Mouse (Mus musculus): Measurements from ENCODE around the gene Ubap2.

Gene Ubap2

DNA sequence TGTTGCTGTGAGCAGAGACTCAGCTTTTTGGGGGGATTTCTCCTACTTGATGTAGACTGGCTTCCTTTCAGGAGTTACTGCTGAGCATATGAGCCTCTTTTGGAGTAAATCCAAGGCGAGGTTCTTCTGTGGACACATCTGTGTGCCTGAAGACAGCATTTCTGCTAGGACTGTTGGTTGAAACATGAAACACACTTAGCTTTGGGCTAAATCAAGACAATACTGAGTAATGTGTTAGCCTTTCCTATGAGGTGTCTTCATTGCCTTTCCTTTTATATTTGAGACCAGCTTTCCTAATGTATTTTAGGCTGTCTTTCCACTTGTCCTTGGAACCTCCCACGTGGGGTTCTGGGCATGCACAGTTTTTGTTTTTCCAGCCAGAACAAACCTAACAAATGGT lies 100.3 kb downstream of the Ubap2 start:
- in situ Hi-C loops (cut with MboI; ENCODE audit: unreplicated experiment in 2 of 2), result no loop called here

DNA sequence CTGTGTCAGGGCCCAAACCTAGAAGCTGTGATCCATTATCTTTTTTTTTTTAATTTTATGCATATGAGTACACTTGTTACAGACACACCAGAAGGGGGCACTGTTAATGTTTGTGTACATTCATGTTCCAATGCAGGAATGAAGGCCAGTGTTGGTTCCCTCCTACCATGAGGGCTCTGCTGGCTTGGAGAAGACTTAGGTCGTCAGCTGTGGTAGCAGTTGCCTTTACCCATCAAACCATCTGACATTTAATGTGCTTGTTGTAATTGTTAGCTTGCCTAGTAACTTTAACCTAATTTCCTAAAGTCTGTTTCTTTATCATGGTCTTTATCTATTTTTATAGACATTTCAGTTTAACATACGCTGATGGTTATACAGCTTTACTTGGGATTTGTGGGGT lies 104.0 kb downstream of the Ubap2 start:
- in situ Hi-C loops (cut with MboI; ENCODE audit: unreplicated experiment in 2 of 2), result no loop called here

GRCm38 (mm10) chr4:41165693-41166475 lies 109.1 kb downstream of the Ubap2 start:
- in situ Hi-C loops (cut with MboI; ENCODE audit: unreplicated experiment in 2 of 2), result loop anchor here (5.0 kb wide), 1 partner anchor 34 kb away; no protein-coding TSS in a partner anchor

GRCm38 (mm10) chr4:41164974-41165373 lies 110.0 kb downstream of the Ubap2 start:
- in situ Hi-C loops (cut with MboI; ENCODE audit: unreplicated experiment in 2 of 2), result loop anchor here (5.0 kb wide), 1 partner anchor 33 kb away; no protein-coding TSS in a partner anchor

DNA sequence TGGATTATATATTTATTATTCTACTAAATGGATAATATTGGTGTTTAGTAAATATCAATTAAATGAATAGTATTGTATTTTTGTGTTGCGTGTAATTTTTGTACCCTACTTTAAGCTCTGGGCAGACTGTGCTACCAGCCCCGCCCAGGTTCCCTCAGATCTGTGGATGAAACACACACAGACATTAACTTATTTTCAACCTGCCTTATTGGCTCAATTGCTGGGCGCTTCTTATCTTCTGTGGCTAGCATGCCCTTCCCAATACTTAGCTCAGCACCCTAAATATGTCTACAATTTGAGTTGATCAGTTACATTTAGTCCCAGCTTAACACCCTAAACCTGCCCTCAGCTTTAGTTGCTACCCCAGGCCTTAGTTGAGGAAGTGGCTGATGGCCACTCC lies 113.7 kb downstream of the Ubap2 start:
- in situ Hi-C loops (cut with MboI; ENCODE audit: unreplicated experiment in 2 of 2), result no loop called here

- in situ Hi-C loops (cut with MboI; ENCODE audit: unreplicated experiment in 2 of 2), result no loop called here
Observed at GRCm38 (mm10) chr4:41158251-41158650, 116.7 kb downstream of the Ubap2 start.

DNA sequence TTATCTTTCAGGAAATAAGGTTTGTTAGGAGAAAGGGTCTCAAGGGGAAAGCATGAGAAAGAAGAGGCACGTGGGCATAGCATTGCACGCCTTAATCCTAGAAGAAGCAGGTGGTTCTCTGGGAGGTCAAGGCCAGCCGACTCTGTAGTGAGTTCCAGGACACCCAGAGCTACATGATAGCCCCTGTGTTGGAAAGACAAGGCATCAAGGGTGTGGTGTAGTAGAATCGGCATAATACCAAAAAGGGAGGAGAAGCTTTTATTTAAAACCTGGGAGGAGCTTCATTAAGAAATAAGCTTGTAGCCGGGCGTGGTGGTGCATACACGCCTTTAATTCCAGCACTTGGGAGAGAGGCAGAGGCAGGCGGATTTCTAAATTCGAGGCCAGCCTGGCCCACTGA lies 118.0 kb downstream of the Ubap2 start:
- in situ Hi-C loops (cut with MboI; ENCODE audit: unreplicated experiment in 2 of 2), result no loop called here

- in situ Hi-C loops (cut with MboI; ENCODE audit: unreplicated experiment in 2 of 2), result no loop called here
Observed at GRCm38 (mm10) chr4:41153146-41153545, 121.8 kb downstream of the Ubap2 start.

DNA sequence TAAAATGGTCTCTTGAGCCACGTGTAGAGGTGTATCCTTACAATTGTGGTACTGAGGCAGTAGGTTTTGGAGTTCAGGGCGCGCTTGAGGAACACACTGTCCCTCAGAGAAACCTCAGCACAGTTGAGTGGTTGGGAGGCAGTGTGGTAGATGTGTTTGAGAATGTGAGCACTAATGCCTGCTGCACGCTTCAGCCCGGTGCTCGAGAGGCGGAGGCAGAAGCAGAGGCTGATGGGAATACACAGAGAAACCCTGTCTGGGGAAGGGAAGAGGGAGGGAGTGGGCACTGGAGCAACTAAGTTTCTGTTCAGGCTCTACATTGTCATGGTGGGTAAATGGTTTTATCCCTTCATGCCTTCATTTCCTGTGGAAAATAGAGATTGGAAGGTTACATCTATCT lies 123.8 kb downstream of the Ubap2 start:
- in situ Hi-C loops (cut with MboI; ENCODE audit: unreplicated experiment in 2 of 2), result no loop called here

DNA sequence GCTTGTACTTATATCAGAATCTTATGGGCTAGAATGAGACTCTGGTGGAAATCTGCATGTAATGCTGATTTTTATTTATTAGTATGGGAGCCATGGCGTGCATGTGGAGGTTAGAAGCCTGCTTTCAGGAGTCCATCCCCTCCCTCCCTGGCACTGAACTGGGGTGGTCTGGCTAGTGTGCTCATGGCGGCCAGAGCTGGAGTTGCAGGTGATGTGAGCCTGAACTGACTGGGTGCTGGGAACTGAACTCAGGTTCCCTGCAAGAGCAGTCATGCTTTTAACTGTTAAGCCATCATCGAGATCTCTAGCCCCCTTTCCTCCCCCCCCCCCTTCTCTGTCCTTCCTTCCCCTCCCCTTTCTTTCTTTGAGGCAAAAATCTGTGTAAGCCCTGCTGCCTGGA lies 125.1 kb downstream of the Ubap2 start:
- in situ Hi-C loops (cut with MboI; ENCODE audit: unreplicated experiment in 2 of 2), result loop anchor here in 1 of 2 experiments (25.0 kb wide), 1 partner anchor 388 kb away; the partner anchor contains the start of gene Smu1
